Mouse (Mus musculus) kidney, adult 18-20 months (tissue): ENCODE results near the gene Zfp599.

ENCODE experiments used
- DNase-seq: peaks from one replicate; pipeline ENCODE4 v3.0.0; 2021

Zfp599 gene

DNA sequence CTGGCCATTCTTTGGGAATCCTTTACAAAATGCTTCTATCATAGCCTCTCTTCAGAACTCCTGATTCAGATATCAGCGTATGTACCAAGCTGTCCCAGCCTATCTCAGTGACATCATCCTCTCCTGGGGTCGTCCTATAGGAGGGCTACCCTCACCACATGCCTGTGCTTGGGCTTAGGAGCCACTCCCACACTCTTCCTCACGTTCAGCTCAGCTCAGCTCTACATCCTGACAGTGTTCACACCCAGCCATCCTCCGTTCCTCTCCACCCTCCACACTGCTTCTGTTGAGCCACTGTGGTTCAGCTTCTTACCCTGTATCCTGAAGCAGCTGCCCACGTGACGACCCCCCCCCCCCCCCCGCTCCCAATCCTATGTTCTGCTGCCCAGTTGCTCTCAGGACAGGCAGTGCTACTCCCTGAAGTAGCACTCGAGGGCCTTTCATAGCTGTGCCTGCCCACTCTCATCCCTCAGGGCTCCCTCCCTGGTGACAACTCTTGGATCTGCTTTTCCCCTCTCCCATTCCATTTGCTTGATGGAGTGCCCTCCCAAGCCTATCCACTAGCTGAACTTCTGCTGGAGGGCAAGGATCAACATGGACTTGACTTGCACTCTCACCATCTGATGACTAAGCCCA is 41.7 kb downstream of the Zfp599 start:
- DNase-seq: no peak

GRCm38 (mm10) chr9:22216705-22217104 is 43.0 kb downstream of the Zfp599 start:
- DNase-seq: no peak

DNA sequence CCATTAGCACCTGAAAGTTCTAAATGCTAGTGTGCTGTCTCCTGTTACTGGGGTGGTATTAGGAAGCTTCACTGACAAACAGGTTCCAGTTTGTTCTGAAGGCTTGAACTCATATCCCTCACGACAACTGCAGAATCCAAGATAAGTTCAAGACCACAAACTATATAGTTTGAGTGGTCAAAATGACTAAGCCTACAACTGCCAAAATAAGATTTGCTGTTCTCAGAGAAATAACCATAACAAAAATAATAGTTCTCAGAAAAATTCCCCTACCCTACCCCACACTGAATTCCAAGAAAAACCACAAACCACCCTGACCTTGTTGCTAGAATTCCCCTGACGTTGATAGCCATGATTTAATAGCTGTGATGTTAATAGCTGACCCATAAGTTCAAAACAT is 45.1 kb downstream of the Zfp599 start:
- DNase-seq: no peak

DNA sequence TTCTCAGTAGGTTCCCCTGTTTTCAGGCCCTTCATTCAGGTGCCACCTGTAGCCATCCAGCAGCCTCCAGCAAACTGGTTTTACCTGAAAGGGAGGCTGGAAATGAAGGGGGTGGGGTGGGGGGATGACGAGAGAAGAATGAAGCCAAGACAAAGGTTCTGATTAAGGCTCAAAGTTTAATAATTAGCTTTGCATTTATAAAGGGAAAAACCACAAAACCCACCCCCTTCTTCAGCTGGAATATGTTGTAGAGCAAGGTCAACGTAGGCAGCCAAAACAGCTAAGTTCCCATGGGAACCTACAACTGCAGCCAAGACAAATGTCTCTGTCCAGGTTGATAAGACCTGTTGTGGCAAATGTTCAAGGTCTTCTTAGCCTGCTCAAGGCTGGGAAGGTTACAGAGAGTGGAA is 45.9 kb downstream of the Zfp599 start:
- no peak for DNase-seq
